Mouse (Mus musculus): ENCODE data around the gene Mip.

DNA sequence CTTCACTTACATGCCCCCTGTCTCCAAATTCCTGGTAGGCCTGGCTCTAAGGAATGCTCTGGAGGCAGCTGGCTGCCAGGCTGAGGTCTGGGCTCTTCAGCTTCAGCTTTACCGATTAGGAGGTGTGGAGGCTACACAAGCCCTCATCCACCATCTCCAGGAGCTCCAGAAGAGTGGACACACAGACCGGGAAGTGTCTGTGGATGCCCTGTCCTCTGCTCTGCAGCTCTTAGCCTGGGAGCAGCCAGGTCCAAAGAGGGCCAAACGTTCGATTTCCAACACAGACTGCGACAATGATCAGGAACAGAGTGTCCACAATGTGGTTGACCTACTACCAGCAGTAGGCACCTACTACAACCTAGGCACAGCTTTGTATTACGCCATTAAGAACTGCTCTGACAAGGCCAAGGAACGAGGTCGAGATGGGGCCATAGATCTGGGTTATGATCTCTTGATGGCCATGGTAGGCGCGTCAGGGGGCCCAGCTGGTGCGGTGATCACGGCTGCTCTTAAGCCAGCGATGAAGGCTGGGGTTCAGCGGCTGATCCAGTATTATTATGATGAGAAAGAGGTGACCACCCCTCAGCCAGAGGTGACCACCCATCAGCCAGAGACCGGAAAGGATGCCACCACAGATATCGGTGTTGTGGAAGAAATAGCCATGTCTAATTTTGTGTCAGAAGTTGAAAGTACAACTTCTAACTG lies 43.7 kb downstream of the Mip start:
- TF ChIP-seq POLR2A (IDR thresholded peaks at IDR 0.05; ENCODE audit: borderline replicate concordance, control insufficient read depth, low read depth, low read length), result no peak
- no peak for TF ChIP-seq CTCF (IDR thresholded peaks at IDR 0.05; ENCODE audit: control insufficient read depth, insufficient read depth, low read length)

Measured in bone marrow, adult 2 months (tissue).